Mouse (Mus musculus): Measurements from ENCODE around the gene Phospho1. TPM values are rescaled to one million over a fixed set of nuclear protein-coding genes. Genes with fewer than 3 reads are reported as not detected.

The Phospho1 gene
- total RNA-seq, 2 experiments from 2014 or later, result 355 to 388 TPM

DNA sequence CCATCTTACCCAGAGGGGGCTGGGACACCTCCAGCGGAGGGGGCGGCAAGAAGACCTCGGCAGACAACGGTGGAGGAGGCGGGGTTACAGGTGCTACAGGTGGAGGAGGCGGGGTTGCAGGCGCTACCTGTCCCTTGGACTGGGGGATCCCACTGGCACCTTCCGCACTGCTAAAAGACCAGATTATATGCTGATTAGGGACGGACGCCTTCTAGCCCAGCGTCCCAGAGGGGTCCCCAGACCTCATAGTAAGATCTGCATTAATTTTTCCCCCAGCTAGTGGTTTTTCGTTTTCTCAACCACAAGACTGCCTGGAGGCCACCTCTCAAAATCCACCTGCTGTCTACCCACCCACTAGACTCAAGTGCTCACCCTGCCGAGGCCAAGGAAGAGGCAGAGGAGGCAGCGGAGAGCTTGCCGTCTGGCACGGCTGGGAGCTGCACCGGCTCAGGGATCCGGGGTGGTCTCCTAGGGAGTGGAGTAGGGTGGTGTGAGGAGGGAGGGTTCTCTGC is 9.4 kb downstream of the Phospho1 start:
- no peak for DNase-seq (ENCODE audit: low spot score)

DNA sequence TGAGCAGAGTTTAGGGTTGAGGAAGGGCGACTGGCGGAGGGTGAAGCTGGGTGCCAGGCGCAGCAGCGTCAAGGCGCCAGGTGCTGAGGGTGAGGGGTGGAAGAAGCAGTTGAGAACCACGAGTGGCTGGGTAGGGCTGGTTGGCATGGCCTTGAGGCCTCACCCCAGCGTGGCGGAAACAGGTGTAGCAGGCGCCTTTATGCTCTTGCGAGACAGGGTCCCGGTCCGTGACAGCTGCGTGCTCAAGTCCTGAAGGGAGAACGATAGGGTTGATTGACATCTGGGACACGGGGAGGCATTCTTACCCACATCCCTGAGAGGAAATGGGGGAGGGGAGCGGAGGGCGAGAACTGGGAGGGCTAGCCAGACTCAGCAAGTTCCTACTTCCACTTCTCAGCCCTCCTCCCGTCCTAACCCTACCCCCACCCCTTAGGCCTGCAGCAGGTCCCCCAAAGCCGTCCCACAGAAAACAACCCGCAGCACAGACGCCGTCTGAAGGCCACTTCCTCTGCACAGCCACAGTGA is 9.9 kb downstream of the Phospho1 start:
- no peak for DNase-seq (ENCODE audit: low spot score)

DNA sequence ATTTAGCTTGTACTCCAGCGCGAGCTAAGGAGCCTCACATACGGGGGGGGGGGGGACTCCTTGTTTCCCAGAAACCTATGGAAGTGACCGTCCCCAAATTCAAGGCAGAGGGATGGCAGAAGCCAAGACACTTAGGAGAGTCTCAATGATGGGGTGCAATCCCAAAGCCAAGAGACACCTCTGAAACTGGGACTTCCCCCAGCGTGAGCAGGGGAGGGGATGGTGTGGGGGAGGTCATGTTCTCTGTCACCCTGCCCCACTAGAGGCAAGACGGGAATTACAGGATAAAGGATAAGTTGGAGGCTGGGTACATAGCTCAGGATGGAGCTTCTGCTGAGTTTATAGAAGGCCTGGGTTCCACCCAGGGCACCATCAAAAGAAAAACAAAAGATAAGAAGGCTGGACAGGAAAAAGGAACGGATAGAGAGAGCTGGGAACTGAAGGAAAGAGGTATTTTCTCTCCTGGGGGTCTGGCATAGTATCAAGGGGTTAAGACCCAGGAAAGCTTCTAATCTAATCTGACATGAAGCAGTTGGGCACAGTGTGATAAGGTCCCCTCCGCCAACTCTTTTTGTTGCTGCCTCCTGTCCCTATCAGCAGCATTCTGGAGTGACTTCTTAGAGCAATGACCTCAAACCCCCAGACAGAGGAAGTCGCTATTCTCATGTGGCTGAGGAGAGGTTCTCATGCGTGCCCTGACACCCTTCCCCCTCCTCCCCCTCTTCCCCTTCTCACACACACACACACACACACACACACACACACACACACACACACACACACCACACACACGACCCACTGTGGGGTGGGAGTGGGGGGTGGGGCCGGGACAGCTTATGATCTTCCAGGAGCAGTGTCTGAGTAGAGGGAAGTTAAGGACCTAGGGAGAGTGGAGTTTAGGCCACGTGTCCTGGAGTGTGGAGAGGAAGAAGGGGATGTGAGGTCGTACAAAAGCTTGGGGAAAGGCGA is 10.7 kb downstream of the Phospho1 start:
- DNase-seq (ENCODE audit: low spot score), result no peak

- DNase-seq (ENCODE audit: low spot score), result no peak
Observed at GRCm38 (mm10) chr11:95835832-95836231, 11.5 kb downstream of the Phospho1 start.

DNA sequence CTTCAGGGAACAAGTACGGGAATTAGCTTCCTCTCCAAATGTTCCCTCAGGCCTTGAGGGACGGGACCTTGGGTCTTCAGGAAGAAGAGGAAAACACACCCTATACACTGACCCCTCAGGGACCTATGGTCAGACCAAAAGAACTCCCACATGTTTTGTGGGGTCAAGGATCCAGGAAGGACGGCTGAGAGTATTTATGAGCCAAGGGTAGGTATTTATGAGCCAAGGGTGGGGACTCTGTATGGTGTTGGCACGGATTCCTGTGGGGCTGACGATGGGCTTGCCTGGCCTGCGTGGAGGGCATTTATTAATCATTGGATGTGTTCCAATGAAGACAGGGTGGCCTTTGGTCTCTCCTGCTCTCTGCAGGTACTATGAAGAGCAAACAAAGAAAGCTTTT is 12.1 kb downstream of the Phospho1 start:
- DNase-seq (ENCODE audit: low spot score), result no peak

GRCm38 (mm10) chr11:95837059-95837458 is 12.8 kb downstream of the Phospho1 start, which contains the start of gene Gngt2:
Gngt2 (plus strand) TSS chr11:95837216.
- DNase-seq (ENCODE audit: low spot score), result peak; percentile 81

GRCm38 (mm10) chr11:95838598-95838997 is 14.3 kb downstream of the Phospho1 start:
- no peak for DNase-seq (ENCODE audit: low spot score)

GRCm38 (mm10) chr11:95838999-95839868 is 14.9 kb downstream of the Phospho1 start:
- DNase-seq (ENCODE audit: low spot score), result no peak

- DNase-seq (ENCODE audit: low spot score), result no peak
Observed at GRCm38 (mm10) chr11:95840694-95841497, 16.6 kb downstream of the Phospho1 start.

DNA sequence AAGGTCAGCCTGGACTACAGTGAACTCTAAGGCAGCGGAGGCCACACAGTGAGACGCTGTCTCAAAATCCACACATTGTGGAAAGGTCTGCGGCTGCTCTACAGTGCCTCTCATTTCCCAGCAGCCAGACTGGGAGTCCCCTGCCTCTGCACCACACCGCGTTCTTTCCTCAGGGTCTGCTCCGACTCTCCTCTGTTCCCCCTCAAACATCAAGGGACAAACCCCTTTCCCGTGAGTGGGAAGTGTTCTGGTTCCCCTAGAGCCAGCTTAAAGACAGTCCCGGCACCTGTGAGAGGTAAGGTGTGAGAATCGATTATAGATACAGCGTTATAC is 17.2 kb downstream of the Phospho1 start:
- no peak for DNase-seq (ENCODE audit: low spot score)

GRCm38 (mm10) chr11:95842074-95842681 is 17.9 kb downstream of the Phospho1 start, which contains the start of gene Abi3:
Abi3 (minus strand) TSS chr11:95842476.
- peak; percentile 44 for DNase-seq (ENCODE audit: low spot score)

GRCm38 (mm10) chr11:95842953-95843352 is 18.7 kb downstream of the Phospho1 start:
- no peak for DNase-seq (ENCODE audit: low spot score)

DNA sequence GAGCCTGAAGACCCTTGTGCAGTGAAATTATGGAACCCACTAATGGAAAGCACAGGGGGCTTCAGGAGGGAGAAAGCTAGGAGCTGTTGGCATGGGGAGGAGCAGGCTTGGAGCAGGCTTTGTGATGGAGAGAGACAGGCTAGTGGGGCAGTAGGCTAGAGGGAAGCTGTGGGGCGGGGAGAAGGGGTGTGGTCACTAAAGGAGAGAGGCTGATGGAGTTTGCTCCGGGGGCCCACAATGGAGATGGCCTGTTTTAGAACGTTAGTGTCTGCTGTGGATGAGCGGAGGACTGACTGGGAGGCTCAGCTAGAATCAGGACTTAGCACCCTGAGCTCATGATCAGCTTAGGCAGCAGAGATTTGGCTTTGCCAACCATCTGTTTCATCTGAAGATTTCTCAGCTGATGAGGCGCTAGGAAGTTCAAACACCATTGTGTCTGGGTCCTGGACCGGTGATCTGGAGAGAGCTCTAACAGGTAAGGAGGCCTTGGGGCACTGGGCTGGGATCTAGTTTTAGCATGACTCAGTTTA is 19.2 kb downstream of the Phospho1 start:
- DNase-seq (ENCODE audit: low spot score), result no peak

DNA sequence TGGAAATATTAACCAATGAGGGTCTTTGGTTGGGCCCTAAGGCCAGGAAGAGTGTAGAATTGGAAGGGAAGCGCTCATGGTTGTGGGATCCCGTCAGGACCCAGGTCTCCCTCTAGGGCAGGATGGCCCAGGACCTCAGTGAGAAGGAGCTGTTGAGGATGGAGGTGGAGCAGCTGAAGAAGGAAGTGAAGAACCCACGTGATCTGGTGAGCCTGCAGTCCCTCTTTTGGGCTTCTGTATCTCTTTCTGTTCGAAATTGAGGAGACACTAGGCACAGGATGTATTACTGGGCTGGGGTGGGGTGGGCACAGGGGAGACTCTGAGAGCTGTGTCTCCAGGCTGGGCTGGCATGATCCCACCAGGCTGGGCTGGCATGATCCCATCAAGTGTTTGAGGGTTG is 20.6 kb downstream of the Phospho1 start:
- DNase-seq (ENCODE audit: low spot score), result no peak

DNA sequence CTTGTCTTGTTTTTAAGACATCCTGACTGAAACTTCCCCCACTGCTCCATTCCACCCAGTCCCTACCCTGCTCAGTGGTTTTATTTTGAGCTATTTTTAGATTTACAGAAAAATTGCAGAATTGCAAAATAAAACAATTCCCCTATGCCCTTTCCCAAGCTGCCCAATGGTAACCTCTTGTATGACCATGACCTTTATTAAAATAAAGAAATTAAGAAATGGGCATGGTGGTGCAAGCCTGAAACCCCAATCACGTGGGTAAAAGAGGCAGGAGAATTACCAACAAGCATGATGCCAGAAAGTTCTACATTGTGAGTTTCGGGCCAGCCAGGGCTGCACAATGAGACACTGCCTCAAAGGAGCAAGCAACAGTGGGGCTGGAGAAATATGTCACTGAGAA is 26.6 kb downstream of the Phospho1 start:
- DNase-seq (ENCODE audit: low spot score), result no peak

- peak; percentile 68 for DNase-seq (ENCODE audit: low spot score)
Observed at GRCm38 (mm10) chr11:95853684-95854083, 29.4 kb downstream of the Phospho1 start.

- no peak for DNase-seq (ENCODE audit: low spot score)
Observed at GRCm38 (mm10) chr11:95857306-95857705, 33.0 kb downstream of the Phospho1 start.

DNA sequence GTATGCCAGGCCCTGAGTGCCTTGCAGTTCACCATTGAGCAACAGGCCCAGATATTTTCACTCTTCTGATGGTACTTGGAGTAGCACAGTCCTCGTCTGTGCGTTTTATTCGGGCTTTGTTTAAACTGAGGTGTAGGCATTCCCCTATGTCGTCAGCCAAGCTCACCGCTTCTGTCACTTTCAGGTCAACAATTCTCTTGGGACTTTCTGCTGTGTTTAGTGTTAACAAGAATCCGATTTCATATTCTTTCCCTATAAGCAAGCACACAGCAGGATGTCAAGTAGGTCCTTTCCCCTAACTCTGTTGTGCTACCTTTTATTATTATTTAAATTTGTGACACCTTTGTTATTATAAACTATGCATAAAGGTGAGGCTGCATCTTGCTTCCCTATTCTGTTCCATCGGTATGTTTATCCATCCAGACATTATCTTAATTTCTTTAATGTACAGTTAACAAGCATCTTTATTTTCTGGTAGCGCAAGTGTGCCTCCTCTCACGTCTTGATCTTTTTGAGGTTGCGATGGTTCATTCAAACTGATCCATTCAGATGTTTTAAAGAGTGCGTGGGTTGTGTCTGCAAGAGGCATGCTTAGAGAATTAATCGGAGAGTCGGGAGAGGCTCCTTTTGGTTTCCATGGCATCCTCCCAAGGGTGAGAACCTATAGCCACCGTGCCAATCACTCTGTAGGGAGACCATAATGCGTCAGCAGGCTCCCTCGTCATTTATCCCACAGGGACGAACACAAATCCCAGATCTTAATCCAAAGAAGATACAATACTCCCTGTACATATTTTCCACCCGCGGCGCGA is 33.6 kb downstream of the Phospho1 start:
- no peak for DNase-seq (ENCODE audit: low spot score)

All from gastrocnemius, adult 18-20 months (tissue).